Mouse (Mus musculus) layer of hippocampus, postnatal 25 days (tissue): ENCODE measurements at regions not wholly inside any gene's neighbourhood (a gene's known extent, or its start where the extent isn't known, plus 50 kb on each side); places are given as distances from the start of the nearest gene placed in this dataset.
"Not testable (repeated sequence)": the region's sequence is repeated elsewhere in the genome, so short reads cannot be mapped to it uniquely, and the experiment has no call there.

Experiments
- DNase-seq, 2 experiments: peaks; one replicate each; pipeline ENCODE4 v3.0.0; 2022; ENCODE audit warnings: mixed read lengths in 2 of 2, low spot score in 1 of 2; ENCODE audit errors: extremely low spot score in 1 of 2

- no peak for DNase-seq
Observed at GRCm38 (mm10) chr1:176511467-176511866, 236.4 kb upstream of the Pld5 start.

- no peak for DNase-seq
Observed at GRCm38 (mm10) chr1:176505441-176505840, 230.3 kb upstream of the Pld5 start.

- not testable (repeated sequence) for DNase-seq
Observed at GRCm38 (mm10) chr1:176504731-176505130, 229.6 kb upstream of the Pld5 start.

GRCm38 (mm10) chr1:176499010-176499650 is 224.0 kb upstream of the Pld5 start:
- DNase-seq, result no peak

GRCm38 (mm10) chr1:176468560-176468959 is 193.4 kb upstream of the Pld5 start:
- no peak for DNase-seq

- no peak for DNase-seq
Observed at GRCm38 (mm10) chr1:176462125-176462524, 187.0 kb upstream of the Pld5 start.

GRCm38 (mm10) chr1:176446735-176447134 is 171.6 kb upstream of the Pld5 start:
- DNase-seq, result no peak

- no peak for DNase-seq
Observed at GRCm38 (mm10) chr1:176443712-176444111, 168.6 kb upstream of the Pld5 start.

- peak in 1 of 2 experiments; percentile 13 for DNase-seq
Observed at GRCm38 (mm10) chr1:176440254-176440653, 165.1 kb upstream of the Pld5 start.

GRCm38 (mm10) chr1:176427835-176428234 is 152.7 kb upstream of the Pld5 start:
- no peak for DNase-seq

- DNase-seq, result no peak
Observed at GRCm38 (mm10) chr1:176427046-176427445, 151.9 kb upstream of the Pld5 start.

GRCm38 (mm10) chr1:176417251-176417650 is 142.1 kb upstream of the Pld5 start:
- DNase-seq, result no peak

- DNase-seq, result no peak
Observed at GRCm38 (mm10) chr1:176404128-176404527, 129.0 kb upstream of the Pld5 start.

GRCm38 (mm10) chr1:176379645-176380044 is 104.5 kb upstream of the Pld5 start:
- no peak for DNase-seq

- no peak for DNase-seq
Observed at GRCm38 (mm10) chr1:176366900-176367299, 91.8 kb upstream of the Pld5 start.

- no peak for DNase-seq
Observed at GRCm38 (mm10) chr1:176360957-176361356, 85.8 kb upstream of the Pld5 start.

GRCm38 (mm10) chr1:176359992-176360724 is 85.0 kb upstream of the Pld5 start:
- no peak for DNase-seq

- peak in 1 of 2 experiments; percentile 3 for DNase-seq
Observed at GRCm38 (mm10) chr1:176355342-176355741, 80.2 kb upstream of the Pld5 start.

- DNase-seq, result no peak
Observed at GRCm38 (mm10) chr1:176354898-176355297, 79.8 kb upstream of the Pld5 start.

GRCm38 (mm10) chr1:176352706-176353105 is 77.6 kb upstream of the Pld5 start:
- DNase-seq, result no peak

- no peak for DNase-seq
Observed at GRCm38 (mm10) chr1:176349909-176350495, 74.9 kb upstream of the Pld5 start.

GRCm38 (mm10) chr1:176348129-176348528 is 73.0 kb upstream of the Pld5 start:
- no peak for DNase-seq
